In genomic region chr16:17721114-17721808, GRCm38 (mm10) we compare ENCODE assay signal across 8 mouse cellular contexts. TPM values are rescaled to one million over a fixed set of nuclear protein-coding genes. Genes with fewer than 3 reads are reported as not detected.
A peak's percentile ranks its signal among the peaks of the same experiment; 100 is the strongest.
DNase-seq lines count a peak whose midpoint lies in the region; ATAC-seq and TF ChIP-seq lines count a peak whose summit lies in the region.

No protein-coding gene starts in this region.

- no peak overlapping the region for H3K27ac ChIP-seq in heart, embryonic 12.5 days (ENCODE audit: poor library complexity, severe bottlenecking)
- no peak overlapping the region for H3K27ac ChIP-seq in ES-E14 (ENCODE audit: insufficient read depth, low read depth, low read length, poor library complexity, severe bottlenecking)
- no peak overlapping the region for H3K27ac ChIP-seq in hindbrain, embryonic 13.5 days
- H3K27ac ChIP-seq in midbrain, embryonic 10.5 days (replicated peaks): no peak overlapping the region

- no peaks in the 10 kb centered on the region for H3K36me3 ChIP-seq in heart, embryonic 12.5 days
- no peaks in the 10 kb centered on the region for H3K36me3 ChIP-seq in ES-E14 (ENCODE audit: control insufficient read depth, insufficient read depth, low read length, poor library complexity, severe bottlenecking)
- no peaks in the 10 kb centered on the region for H3K36me3 ChIP-seq in hindbrain, embryonic 13.5 days
- no peaks in the 10 kb centered on the region for H3K36me3 ChIP-seq in midbrain, embryonic 10.5 days

- WGBS in heart, embryonic 12.5 days: 66% methylated on average over 9 of the region's 9 CpGs
- WGBS in hindbrain, embryonic 13.5 days: 77% methylated on average over 9 of the region's 9 CpGs
- WGBS in midbrain, embryonic 10.5 days: 73% methylated on average over 9 of the region's 9 CpGs

- DNase-seq in heart, postnatal 4 days: no peak
- DNase-seq in ES-E14 (ENCODE audit: low read depth, low spot score): no peak
- no peak for DNase-seq in midbrain, embryonic 10.5 days (ENCODE audit: low spot score)
- DNase-seq in c-Kit-positive CD71-positive TER-119-positive erythroid progenitor cells, embryonic 14.5 days (ENCODE audit: low spot score): no peak
- no peak for DNase-seq in spleen, postnatal 4 days (ENCODE audit: low spot score in 2 of 2)
- DNase-seq in urinary bladder, postnatal 14 days (ENCODE audit: low spot score): no peak

- H3K27me3 ChIP-seq in heart, embryonic 12.5 days (replicated peaks): no peaks in the 10 kb centered on the region
- H3K27me3 ChIP-seq in hindbrain, embryonic 13.5 days: no peaks in the 10 kb centered on the region
- H3K27me3 ChIP-seq in midbrain, embryonic 10.5 days (ENCODE audit: low read depth, poor library complexity, severe bottlenecking): no peaks in the 10 kb centered on the region

- H3K4me1 ChIP-seq in heart, embryonic 12.5 days (replicated peaks): peaks cover 30% of the 10 kb centered on the region
- peaks cover 0 to 8% of the 10 kb centered on the region in 2 experiments; a peak in 2 of 4 replicates for H3K4me1 ChIP-seq in ES-E14 (ENCODE audit: control insufficient read depth in 2 of 2, insufficient read depth in 2 of 2, low read length in 2 of 2, poor library complexity in 1 of 2)
- peaks cover 24% of the 10 kb centered on the region for H3K4me1 ChIP-seq in hindbrain, embryonic 13.5 days (replicated peaks)
- peaks cover 19% of the 10 kb centered on the region for H3K4me1 ChIP-seq in midbrain, embryonic 10.5 days

- no peak for ATAC-seq in heart, embryonic 12.5 days (ENCODE audit: insufficient number of reproducible peaks, low FRiP score)
- ATAC-seq in hindbrain, embryonic 13.5 days (ENCODE audit: low FRiP score): no peak

- peak overlapping the region; percentile 96 for H3K9ac ChIP-seq in heart, embryonic 12.5 days
- peak overlapping the region; percentile 36 for H3K9ac ChIP-seq in ES-E14 (ENCODE audit: insufficient read depth, low read depth, low read length, poor library complexity, severe bottlenecking)
- peak overlapping the region; percentile 93 for H3K9ac ChIP-seq in hindbrain, embryonic 13.5 days

- no peaks in the 10 kb centered on the region for H3K9me3 ChIP-seq in heart, embryonic 12.5 days (replicated peaks)
- H3K9me3 ChIP-seq in ES-E14 (ENCODE audit: control insufficient read depth, insufficient read depth, low read depth, low read length): no peaks in the 10 kb centered on the region
- H3K9me3 ChIP-seq in hindbrain, embryonic 13.5 days: no peaks in the 10 kb centered on the region
- no peaks in the 10 kb centered on the region for H3K9me3 ChIP-seq in midbrain, embryonic 10.5 days (replicated peaks)

- peak overlapping the region; percentile 91 for H3K4me2 ChIP-seq in heart, embryonic 12.5 days
- H3K4me2 ChIP-seq in hindbrain, embryonic 13.5 days: peak overlapping the region; percentile 95

- in situ Hi-C loops in ES-E14 (cut with MboI; ENCODE audit: low sequenced_read_pairs in 2 of 2, unreplicated experiment in 2 of 2): no loop called here

- peak overlapping the region; percentile 99 for H3K4me3 ChIP-seq in heart, embryonic 12.5 days
- peak overlapping the region in 1 of 2 experiments; percentile 87; a peak in 2 of 4 replicates for H3K4me3 ChIP-seq in ES-E14 (ENCODE audit: insufficient read depth in 1 of 2, low read depth in 1 of 2, low read length in 2 of 2, poor library complexity in 1 of 2, severe bottlenecking in 1 of 2)
- H3K4me3 ChIP-seq in hindbrain, embryonic 13.5 days: peak overlapping the region; percentile 83
- H3K4me3 ChIP-seq in midbrain, embryonic 10.5 days: peak overlapping the region; percentile 73

TF ChIP-seq in ES-E14, 5 proteins besides CTCF, POLR2A, EP300 and RAD21:
- no peak for TF ChIP-seq MAFK (IDR thresholded peaks at IDR 0.05; ENCODE audit: insufficient read depth, low read depth, low read length)
- TF ChIP-seq HCFC1 (IDR thresholded peaks at IDR 0.05; ENCODE audit: borderline replicate concordance, insufficient read depth, low read length): no peak
- no peak for TF ChIP-seq ZNF384 (IDR thresholded peaks at IDR 0.05; ENCODE audit: low read depth, low read length)
- no peak for TF ChIP-seq ZC3H11A (IDR thresholded peaks at IDR 0.05; ENCODE audit: borderline replicate concordance, low read depth, low read length)
- no peak for TF ChIP-seq CHD2 (IDR thresholded peaks at IDR 0.05; ENCODE audit: low read depth, low read length)

RNA-seq across cellular contexts. Expression of gene Med15, which starts 11.4 kb away (rescaled TPM):
- polyA plus RNA-seq in heart, embryonic 12.5 days (2016; fragmentation: Nextera tagmentation; extraction: Ambion mirVana): 36.9 and 39.9 TPM in 2 replicates
- total RNA-seq in heart, postnatal 4 days (2021): 10 to 100 TPM; 40.4 to 44.4 TPM
- total RNA-seq in ES-E14 (2012; rRNA removed): 32.7 and 36.6 TPM in 2 replicates
- polyA plus RNA-seq in hindbrain, embryonic 13.5 days (2015; fragmentation: Nextera tagmentation; extraction: Ambion mirVana): 44.3 and 48.7 TPM in 2 replicates
- polyA plus RNA-seq in midbrain, embryonic 10.5 days (2016; fragmentation: Nextera tagmentation; extraction: Ambion mirVana): 45.2 and 47.8 TPM in 2 replicates

RNA-seq across cellular contexts. Expression of gene Klhl22, which starts 38.2 kb away (rescaled TPM):
- polyA plus RNA-seq in heart, embryonic 12.5 days (2016; fragmentation: Nextera tagmentation; extraction: Ambion mirVana): 42.7 and 44.4 TPM in 2 replicates
- total RNA-seq in heart, postnatal 4 days (2021): 10 to 100 TPM; 24.6 to 25.1 TPM
- total RNA-seq in ES-E14 (2012; rRNA removed): 48.5 and 64.7 TPM in 2 replicates
- 70.9 and 77.6 TPM in 2 replicates for polyA plus RNA-seq in hindbrain, embryonic 13.5 days (2015; fragmentation: Nextera tagmentation; extraction: Ambion mirVana)
- 52.6 and 57.4 TPM in 2 replicates for polyA plus RNA-seq in midbrain, embryonic 10.5 days (2016; fragmentation: Nextera tagmentation; extraction: Ambion mirVana)

Comparison
In these comparisons a context has a peak if more than half of its experiments do, and no peak if none do; other contexts are left out.
1. H3K9ac ChIP-seq: peak in every context shown above with its lines; median percentile 96 in heart, embryonic 12.5 days; 93 in hindbrain, embryonic 13.5 days; 36 in ES-E14.